Mouse (Mus musculus): ENCODE measurements around the gene Gm20837. TPM values are rescaled to one million over a fixed set of nuclear protein-coding genes. Genes with fewer than 3 reads are reported as not detected.
"Not testable (repeated sequence)": the region's sequence is repeated elsewhere in the genome, so short reads cannot be mapped to it uniquely, and the experiment has no call there.

Gene Gm20837
- not detected in 2 replicates for polyA plus RNA-seq (2015; fragmentation: Nextera tagmentation; extraction: Ambion mirVana)

- not testable (repeated sequence) for H3K27me3 ChIP-seq (ENCODE audit: control insufficient read depth, insufficient read depth, low read depth, low read length); H3K9ac ChIP-seq (ENCODE audit: low read length); H3K36me3 ChIP-seq (ENCODE audit: control insufficient read depth, insufficient read depth, low read length); H3K4me3 ChIP-seq (ENCODE audit: low read length); H3K9me3 ChIP-seq (ENCODE audit: control insufficient read depth, low read length); H3K27ac ChIP-seq (ENCODE audit: low read length); ATAC-seq (ENCODE audit: low read depth); H3K4me2 ChIP-seq (ENCODE audit: low read depth, low read length); H3K4me1 ChIP-seq (replicated peaks; ENCODE audit: control insufficient read depth, insufficient read depth, low read length)
- WGBS, result no CpG with 5 or more reads among the region's 7 CpGs
These were observed at the start of gene Gm20837 for GRCm38 (mm10) chrY:90400948-90401347. Gene Gm20837, plus strand, starts transcription at chrY:90401248.

Data from lung, embryonic 16.5 days (tissue).